Mouse (Mus musculus): Measurements from ENCODE around the gene Rnf187.

Rnf187 gene

DNA sequence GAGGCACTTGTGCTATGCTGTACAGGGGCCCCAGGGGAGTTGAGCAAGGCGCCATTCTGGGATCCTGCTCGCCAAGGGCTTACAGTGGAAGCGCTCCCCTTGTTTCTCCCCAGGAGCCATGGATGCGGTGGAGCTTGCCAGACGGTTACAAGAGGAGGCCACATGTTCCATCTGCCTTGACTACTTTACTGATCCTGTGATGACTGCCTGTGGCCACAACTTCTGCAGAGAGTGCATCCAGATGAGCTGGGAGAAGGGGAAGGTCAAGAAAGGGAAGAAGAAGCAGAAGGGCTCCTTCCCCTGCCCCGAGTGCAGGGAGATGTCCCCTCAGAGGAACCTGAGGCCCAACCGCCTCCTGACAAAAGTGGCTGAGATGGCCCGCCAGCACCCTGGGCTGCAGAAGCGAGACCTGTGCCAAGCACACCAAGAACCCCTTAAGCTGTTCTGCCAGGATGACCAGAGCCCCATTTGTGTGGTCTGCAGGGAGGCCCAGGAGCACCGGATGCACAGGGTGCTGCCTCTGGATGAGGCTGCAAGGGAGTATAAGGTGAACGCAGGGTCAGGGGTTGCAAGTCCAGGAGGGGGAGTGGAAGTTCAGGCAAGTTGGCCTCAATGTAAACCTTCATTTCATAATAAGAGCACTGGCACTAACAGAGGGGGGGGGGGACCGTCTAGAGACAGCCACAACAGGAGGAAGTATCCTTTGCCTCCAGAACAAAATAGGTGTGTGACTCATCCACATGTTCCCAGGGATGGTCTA, 26.5 kb upstream of the Rnf187 start:
- no peak for DNase-seq

DNA sequence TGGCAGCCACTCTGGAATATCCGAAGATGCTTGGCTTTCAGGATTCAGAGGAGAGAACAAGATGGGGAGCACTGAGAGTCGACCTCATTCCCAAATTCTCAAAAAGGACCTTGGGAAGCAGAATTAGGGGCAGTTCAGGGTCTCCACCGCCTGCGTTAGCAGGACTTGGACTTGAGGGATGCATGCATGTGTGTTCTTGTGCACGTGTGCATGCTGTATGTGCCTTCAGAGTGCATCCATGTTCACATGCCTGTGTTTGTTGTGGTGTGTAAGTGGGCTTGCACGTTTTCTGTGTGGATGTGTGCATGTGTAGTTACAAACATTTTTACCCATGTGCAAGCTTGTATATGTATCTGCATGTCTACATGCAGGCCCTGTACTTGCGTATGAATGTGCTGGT, 25.5 kb upstream of the Rnf187 start:
- no peak for DNase-seq

DNA sequence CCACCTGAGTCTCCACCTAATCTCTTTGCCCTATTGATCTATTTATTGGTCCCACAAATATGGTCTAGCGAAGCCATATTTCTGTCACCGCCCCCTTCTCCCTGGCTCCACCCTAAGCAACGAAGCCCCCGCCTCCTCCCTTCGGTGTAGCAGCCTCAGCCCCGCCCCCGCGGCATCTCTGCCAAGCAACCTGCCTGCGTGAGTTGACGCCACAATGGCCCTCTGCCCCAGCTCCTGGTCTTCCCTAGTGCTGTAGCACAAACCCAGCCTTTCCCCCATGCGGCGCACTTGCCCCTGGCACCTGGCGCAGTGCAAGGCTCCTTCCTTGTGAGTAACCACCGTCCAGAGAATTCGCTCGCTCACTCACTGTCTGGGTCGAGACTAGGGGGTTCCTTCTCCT, 24.8 kb upstream of the Rnf187 start:
- no peak for DNase-seq

DNA sequence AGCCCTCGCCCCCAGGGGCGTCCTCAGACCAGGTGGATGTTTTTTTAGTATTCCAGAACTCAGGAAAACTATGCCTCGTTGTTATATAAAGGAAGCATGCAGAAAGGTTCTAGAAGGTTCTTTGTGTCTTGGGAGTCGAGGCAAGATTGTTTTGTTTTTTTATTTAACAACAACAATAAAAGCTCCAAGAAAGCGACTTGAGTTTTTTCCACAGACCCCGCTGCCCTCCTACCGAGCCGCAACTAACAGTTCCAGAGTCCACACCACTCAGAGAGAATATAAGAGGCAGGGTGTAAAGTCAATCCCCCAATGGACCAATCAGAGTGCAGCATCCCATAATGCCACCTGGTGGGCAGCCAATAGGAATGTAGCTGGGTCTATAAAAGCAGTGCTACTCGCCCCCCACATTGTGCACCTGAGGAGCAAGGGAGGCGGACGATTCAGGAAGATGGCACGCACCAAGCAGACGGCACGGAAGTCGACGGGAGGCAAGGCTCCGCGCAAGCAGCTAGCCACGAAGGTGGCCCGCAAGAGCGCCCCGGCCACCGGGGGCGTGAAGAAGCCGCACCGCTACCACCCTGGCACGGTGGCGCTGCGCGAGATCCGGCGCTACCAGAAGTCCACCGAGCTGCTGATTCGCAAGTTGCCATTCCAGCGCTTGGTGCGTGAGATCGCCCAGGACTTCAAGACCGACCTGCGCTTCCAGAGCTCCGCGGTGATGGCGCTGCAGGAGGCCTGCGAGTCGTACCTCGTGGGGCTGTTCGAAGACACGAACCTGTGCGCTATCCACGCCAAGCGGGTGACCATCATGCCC, 22.9 kb upstream of the Rnf187 start:
- no peak for DNase-seq

DNA sequence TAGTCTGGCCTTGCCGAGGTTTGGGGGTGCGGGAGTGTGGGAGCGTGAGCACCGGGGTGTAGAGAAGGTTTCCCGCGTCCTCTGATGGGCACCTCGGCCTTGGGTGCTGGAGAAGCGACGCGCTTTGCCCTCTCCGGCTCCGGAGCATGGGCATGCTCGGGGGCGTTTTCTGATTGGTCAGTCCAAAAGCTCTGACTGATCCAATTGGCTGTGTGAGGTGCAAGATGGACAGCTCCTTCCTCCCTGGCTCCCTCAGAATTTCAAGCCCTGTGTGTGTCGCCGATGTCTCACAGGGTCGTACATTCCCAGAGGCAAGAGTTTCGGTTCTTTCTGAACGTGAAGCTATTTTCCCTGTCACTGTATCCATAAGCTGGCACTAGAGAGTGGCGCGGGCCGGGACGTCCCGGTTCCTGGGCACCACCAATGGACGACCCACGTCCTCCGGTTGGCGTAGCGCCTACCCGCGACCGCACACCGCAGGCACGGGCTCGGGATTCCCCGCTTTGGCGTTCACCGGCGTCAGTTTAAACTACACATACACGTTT, 21.3 kb upstream of the Rnf187 start:
- DNase-seq: peak; percentile 64 to 73

DNA sequence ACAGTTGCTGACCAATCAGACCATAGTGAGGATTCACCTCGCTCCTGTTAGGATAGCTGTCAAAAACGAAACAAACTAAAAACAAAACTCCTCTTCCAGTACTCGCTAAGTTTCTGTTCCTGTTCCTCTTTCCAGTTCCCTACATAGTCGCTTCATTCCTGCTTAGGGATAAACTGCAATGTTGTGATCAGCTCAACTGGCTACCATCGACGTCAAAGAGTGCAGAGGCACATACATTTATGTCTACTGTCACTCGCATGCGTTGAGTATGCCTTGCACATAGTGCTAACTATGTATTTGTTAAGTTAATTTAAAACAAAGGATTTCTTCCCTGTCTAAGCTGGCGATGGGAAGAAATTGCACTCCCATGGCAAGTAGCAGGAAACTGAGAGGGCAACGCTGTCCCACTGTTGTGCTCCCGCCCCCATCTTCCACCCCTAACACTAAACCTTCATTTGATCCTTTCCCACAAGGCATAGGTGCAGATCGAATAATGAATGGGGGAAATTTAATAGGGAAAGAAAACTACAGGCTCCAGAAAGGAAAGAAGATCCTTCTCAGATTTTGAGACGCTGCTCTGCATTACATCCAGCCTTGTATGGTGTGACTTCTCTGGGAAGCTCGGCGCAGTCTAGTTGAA, 20.6 kb upstream of the Rnf187 start:
- no peak for DNase-seq

DNA sequence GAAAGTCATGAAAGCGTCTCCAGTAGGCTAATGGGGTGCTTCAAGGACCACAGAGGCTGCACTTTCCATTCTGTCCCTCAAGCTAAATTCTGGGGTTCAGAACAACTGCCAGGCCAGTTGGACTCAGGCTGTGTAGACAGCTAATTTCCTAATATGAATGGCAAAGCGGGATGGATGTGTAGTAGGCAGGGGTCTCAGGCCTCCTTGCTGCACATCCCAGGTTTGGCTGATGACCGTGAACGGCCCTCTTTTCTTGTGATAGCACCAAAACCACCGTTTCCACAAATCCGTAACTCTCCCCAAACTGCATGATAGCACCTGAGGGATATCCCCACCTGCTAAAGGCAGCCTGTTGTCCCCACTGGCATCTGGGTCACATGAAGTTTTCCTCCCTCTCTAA, 19.8 kb upstream of the Rnf187 start:
- DNase-seq: no peak

DNA sequence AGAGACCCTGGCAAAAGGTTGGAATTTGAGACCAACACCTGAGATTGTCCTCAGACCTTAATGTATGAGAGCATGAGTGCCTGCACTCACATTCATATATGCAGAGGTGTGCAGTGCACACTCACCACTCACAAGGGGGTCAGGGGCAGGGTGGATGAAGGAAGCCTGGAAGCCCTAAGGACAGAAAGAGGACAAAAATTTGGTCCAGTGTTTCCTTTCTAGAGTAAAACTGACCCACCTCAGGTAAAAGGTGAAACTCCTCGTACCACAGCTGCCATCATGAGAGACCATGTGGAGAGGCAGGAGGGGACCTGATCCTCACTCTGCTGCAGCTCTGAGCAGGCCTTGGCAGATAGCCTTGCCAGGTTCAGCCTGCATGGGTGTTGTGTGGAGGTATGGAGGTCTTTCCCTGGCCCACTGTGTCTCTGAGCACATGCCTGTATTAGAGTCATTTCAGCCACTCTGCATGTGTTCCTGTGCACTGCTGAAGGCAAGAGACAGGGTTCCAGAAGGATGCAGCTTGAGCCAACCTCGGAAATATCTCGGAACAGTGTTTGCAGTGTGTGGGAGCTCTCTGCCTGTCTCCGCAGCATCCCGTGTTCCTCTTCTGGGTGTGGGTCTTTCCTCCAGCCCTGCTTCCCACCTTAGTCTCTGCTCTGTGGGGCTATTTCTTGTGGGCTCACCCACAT, 18.7 kb upstream of the Rnf187 start:
- no peak for DNase-seq

DNA sequence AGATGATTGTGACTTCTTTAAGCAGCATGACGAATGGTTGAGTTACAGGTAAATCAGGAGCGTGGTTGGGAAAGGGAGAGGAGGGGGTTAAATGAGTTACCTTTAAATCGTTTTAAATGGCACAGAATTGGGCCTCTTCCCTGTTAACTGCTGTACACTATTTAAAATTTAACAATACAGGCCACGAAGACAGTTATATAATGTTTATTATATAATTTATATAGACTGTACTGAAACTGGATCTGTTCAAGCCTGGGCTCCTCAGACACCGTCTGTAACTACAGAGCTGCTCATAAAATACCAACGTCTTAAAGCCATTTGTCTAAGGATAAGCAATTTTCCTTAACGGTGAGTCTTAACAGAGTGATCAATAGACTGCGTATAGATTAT, 17.1 kb upstream of the Rnf187 start:
- no peak for DNase-seq

DNA sequence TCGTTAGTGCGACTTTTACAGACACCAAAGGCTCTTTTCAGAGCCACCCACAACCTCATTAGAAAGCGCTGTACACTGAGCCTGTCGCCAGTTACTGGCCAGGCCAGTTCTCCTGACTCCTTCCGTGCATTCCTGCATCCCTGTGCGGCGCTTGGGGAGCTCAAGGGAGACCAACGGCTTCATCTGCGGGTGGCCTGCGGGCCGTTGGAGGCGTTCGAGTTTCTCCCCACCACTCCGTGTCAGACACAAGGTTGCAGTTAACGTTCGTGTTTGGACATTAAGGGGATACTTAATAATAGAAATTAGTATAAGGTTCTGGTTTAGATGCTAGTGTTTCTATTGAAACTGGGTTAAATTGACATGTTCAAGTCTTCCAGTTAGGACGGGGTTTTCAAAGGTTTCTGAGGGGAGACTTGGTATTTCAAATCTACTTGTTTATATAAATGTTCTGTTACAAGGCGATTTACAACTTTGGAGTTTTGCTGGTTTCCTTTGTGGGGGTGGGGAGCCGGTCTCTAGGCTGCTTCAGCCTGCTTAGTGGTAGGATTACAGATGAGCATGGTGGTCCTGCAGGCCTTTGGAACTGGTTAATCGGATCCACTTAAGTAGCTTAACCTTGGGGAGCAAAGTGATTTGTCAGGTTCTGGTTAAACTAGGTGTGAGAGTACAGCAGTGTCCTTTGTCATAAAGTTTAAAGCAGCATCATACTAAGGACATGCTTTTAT, 16.6 kb upstream of the Rnf187 start:
- no peak for DNase-seq

DNA sequence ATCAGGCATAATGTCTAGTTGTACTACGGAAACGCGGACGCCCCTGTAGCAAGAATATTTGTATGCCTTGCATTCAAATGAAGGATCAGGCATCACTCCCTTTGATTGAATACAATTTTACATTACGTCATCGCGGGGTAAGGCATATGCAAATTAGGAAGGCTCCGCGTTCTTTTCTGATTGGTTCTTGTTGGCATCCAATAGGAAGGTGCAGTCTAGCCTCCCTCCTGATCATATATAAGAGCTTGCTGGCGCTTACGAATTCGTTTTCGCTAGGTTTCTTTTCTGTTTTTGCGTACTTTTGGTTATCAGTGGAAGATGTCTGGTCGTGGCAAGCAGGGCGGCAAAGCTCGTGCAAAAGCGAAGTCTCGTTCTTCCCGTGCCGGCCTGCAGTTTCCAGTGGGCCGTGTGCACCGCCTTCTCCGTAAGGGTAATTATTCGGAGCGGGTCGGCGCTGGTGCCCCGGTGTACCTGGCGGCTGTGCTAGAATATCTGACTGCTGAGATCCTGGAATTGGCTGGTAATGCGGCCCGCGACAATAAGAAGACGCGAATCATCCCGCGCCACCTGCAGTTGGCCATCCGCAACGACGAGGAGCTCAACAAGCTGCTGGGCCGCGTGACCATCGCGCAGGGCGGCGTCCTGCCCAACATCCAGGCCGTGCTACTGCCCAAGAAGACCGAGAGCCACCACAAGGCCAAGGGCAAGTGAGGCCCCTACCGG, 15.9 kb upstream of the Rnf187 start, which contains the start of the genes Hist3h2a and Trim17:
Gene Hist3h2a, plus strand, starts transcription at position 266 of the 723 bp plus-strand sequence.
Gene Trim17, plus strand, starts transcription at position 266 of the 723 bp plus-strand sequence.
- DNase-seq: peak; percentile 64 to 73

DNA sequence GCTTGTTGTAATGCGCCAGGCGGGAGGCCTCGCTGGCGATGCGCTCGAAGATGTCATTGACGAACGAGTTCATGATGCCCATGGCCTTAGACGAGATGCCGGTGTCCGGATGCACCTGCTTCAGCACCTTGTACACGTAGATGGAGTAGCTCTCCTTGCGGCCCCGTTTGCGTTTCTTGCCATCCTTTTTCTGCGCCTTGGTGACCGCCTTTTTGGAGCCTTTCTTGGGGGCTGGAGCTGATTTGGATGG, 15.4 kb upstream of the Rnf187 start:
- peak in 1 of 2 experiments; percentile 68 for DNase-seq

DNA sequence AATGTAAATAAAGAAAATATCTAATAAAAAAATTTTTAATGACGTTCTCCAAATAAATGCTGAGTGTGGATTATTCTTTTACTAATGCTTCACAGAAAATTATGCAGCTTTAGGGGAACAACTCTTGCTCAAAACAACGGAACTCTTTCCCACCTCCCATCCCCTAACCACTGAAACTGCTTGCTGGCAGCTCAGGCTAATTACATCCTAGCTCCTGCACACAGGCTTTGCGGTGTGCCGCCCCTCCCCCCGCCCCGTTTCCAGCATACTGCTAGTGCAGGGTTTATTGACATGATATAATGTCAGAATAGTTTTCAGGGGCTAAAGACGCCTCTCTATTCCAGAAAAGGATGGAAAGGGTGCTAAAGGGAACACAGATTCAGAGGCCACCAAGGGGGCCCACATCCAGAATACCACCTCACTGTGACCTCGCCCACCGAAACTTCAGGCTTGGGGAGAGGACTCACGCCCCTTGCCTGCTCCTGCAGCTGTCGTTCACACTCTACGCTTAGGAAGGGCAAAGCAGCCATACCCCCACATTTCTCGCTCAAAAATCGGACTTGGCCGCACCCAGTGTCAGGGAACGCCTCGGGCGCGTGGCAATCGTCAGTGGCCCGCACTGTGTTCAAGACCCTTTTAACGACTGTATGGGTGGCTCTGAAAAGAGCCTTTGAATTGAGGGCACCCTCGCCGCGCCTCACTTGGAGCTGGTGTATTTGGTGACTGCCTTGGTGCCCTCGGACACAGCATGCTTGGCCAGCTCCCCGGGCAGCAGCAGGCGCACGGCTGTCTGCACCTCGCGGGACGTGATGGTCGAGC, 14.8 kb upstream of the Rnf187 start:
- peak; percentile 19 to 38 for DNase-seq

DNA sequence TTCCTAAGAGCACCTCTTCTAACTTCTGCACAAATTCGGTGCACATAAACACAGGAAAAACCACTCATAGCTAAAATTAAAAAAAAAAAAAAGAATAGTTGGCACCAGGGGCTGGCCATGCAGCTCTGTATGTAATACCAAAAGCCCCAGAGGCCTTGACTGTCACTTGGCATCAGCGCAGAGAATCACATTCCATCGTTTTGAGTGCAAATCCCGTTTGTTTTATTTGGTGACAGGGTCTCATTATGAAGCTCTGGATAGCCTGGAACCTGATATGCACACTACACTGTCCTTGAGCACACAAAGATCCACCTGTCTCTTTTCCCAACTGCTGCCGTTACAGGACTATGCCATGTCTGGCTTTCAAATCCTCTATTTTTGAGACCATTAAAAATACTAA, 12.5 kb upstream of the Rnf187 start:
- no peak for DNase-seq

DNA sequence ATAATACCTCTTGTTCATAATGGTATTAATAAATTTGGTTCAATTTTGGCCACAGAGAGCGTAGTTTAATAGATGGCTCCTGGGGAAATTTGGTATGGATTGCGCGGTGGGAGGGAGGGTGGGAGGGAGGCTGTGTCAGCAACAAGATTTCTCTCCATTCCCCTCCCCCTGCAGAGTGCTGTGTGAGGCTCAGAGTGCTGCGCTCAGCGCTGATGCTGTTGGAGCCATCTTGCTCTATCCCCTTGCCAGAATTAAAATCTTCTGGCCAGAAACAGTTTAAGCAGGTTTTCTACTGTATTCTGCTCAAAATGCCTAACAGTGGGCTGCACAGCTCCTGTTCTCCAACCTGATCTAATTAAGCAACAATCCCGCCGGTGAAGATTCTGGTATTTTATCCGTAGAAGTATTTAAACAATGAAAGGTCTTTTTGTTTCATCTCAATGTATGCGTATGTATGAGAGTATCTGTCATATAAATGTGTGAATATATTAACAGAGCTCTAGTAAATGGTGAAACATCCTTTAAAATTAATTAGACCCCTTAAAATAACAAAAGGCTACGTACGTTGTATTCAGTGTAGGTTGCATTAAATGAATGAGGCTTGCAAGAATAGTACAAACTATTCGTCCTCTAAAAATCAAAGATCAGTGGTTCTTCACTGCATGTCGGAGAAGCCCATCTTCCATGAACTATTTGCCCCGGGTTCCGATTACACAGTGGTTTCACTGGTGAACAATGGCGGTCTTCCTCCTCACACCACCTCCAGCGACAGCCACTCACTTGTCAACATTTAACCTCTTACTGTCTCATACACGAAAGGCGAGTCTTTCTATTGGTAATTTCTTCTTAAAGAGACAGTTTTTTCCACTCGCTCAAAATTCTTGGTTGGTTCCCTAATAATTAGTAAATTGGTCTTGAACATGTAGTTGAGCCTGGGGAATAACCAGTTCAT, 11.0 kb upstream of the Rnf187 start:
- DNase-seq: no peak

DNA sequence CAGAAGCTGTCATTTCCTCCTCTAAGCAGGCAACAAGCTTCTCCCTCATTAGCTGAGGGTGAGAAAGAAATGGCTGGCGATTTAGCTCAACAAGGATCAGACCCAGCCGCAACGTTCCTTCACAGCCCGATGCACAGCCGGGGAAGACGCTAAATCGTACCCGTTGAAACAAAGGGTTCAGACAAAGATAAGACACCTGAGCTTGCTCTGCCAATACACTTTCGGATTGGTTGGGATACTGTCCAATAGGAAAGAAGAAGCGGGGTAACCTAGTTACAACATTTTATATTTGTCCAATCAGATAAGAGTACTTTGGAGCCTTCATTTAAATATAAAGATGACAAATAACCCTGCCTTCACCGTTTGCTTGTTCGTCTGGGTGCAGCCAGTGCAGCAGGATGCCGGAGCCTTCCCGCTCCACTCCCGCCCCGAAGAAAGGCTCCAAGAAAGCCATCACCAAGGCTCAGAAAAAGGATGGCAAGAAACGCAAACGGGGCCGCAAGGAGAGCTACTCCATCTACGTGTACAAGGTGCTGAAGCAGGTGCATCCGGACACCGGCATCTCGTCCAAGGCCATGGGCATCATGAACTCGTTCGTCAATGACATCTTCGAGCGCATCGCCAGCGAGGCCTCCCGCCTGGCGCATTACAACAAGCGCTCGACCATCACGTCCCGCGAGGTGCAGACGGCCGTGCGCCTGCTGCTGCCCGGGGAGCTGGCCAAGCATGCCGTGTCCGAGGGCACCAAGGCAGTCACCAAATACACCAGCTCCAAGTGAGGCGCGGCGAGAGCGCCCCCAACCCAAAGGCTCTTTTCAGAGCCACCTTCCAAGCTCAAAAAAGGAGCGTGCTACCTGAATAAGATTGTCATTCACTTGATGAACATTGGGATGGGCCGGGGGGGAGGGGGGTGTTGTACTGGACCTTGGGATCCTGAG, 10.1 kb upstream of the Rnf187 start, which contains the start of gene Hist3h2ba:
Gene Hist3h2ba, plus strand, starts transcription at position 379 of the 938 bp plus-strand sequence.
- peak; percentile 36 to 54 for DNase-seq

DNA sequence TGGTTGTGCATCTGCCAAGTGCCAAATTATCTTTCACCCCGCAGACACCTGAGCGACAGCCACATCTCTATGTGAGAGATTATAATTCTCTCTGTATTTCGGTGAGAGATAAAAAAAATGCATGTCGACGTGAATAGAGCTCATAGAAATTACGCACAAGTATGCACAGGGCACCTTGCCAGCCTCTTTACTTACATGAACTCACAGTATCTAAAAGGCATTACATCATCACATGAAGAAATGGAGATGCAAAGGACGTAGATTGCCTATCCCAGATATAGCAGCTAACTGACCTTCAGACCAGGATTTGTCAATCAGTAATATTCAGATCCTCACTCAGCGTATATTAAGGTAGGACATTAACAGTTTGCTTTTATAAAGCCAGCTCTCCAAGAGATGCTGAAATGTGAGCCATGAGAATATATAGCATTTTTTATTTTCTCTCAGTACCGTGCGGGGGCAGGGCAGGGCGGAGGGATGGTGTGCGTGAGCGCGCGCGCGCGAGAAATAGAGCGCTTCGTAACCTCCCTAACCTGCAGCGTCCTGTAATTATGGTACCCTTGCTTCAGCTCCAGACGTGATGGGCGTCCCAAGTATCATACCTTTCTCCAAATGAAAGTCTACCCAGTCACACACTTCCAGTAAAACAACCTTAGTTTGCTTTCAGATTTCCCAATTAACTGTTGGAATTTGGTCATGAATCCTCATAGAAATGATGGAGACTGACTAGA, 9.2 kb upstream of the Rnf187 start:
- no peak for DNase-seq

Data from spleen, adult 18-20 months (tissue).